Mouse (Mus musculus): ENCODE measurements around the gene Chrna4. TPM values are rescaled to one million over a fixed set of nuclear protein-coding genes. Genes with fewer than 3 reads are reported as not detected.

Gene Chrna4
- polyA plus RNA-seq, 1 experiment from 2014 or later: 50.8 TPM

DNA sequence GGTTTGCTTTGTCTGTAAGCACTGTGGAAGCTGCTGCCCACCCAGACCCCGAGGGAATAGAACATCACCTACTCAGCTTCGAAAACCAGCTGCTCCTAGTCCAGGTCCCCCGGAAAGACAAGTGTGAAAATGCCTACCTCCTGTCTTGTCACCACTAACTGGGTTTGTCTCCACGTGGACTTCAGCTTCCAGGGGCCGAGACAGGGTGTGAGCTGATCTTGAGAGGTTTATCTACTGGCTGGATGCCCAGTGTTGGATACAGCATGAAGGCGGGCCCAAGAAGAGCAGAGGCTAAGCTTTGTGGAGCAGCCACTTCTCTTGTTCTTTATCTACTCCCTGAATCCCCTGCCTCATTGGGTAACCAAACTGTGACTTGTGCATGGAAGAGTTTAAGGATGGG, 10.0 kb downstream of the Chrna4 start:
- no peak for DNase-seq
- peaks cover 7% of the 10 kb centered on the region for H3K4me1 ChIP-seq (ENCODE audit: control insufficient read depth, insufficient read depth, low read length)
- WGBS: 77% methylated on average over 6 of the region's 6 CpGs

GRCm38 (mm10) chr2:181032407-181032806, 10.9 kb downstream of the Chrna4 start:
- no peak for ATAC-seq (ENCODE audit: low FRiP score, low TSS enrichment)
- WGBS: 50% methylated on average over 5 of the region's 5 CpGs
- peak; percentile 64 for DNase-seq
- Histone ChIP-seq H3K27me3 (ENCODE audit: control insufficient read depth, insufficient read depth, low read length) (no peaks in the 10 kb centered on the region), H3K9me3 (ENCODE audit: control insufficient read depth, low read length) (no peaks in the 10 kb centered on the region), H3K4me2 (ENCODE audit: low read length) (no peak overlapping the region), H3K36me3 (ENCODE audit: control insufficient read depth, insufficient read depth, low read length) (peaks cover 61% of the 10 kb centered on the region), H3K4me1 (ENCODE audit: control insufficient read depth, insufficient read depth, low read length) (peaks cover 1% of the 10 kb centered on the region; the same call in 1 of the 2 replicates), H3K9ac (replicated peaks; ENCODE audit: low read length) (no peak overlapping the region), H3K4me3 (replicated peaks; ENCODE audit: low read depth, low read length) (no peak overlapping the region), H3K27ac (replicated peaks; ENCODE audit: low read depth, low read length) (no peak overlapping the region)

More for the DNA sequence above, 10.0 kb downstream of the Chrna4 start:
- no peak overlapping the region for H3K27ac ChIP-seq (replicated peaks; ENCODE audit: low read depth, low read length)
- H3K4me3 ChIP-seq (replicated peaks; ENCODE audit: low read depth, low read length): no peak overlapping the region
- H3K9ac ChIP-seq (replicated peaks; ENCODE audit: low read length): no peak overlapping the region
- peaks cover 52% of the 10 kb centered on the region for H3K36me3 ChIP-seq (ENCODE audit: control insufficient read depth, insufficient read depth, low read length)
- no peaks in the 10 kb centered on the region for H3K27me3 ChIP-seq (ENCODE audit: control insufficient read depth, insufficient read depth, low read length)
- no peak for ATAC-seq (ENCODE audit: low FRiP score, low TSS enrichment)
- H3K9me3 ChIP-seq (ENCODE audit: control insufficient read depth, low read length): no peaks in the 10 kb centered on the region
- no peak overlapping the region for H3K4me2 ChIP-seq (ENCODE audit: low read length)

GRCm38 (mm10) chr2:181031406-181031934, 11.9 kb downstream of the Chrna4 start:
- 83% methylated on average over 11 of the region's 11 CpGs for WGBS
- no peaks in the 10 kb centered on the region for H3K27me3 ChIP-seq (ENCODE audit: control insufficient read depth, insufficient read depth, low read length)
- H3K4me2 ChIP-seq (ENCODE audit: low read length): no peak overlapping the region
- no peak overlapping the region for H3K9ac ChIP-seq (replicated peaks; ENCODE audit: low read length)
- H3K4me3 ChIP-seq (replicated peaks; ENCODE audit: low read depth, low read length): no peak overlapping the region
- H3K36me3 ChIP-seq (ENCODE audit: control insufficient read depth, insufficient read depth, low read length): peaks cover 62% of the 10 kb centered on the region
- 0 out of 2 replicates have a peak, but pooled peaks cover 5% of the 10 kb centered on the region for H3K4me1 ChIP-seq (ENCODE audit: control insufficient read depth, insufficient read depth, low read length)
- H3K27ac ChIP-seq (replicated peaks; ENCODE audit: low read depth, low read length): no peak overlapping the region
- H3K9me3 ChIP-seq (ENCODE audit: control insufficient read depth, low read length): no peaks in the 10 kb centered on the region
- DNase-seq (no peak), ATAC-seq (ENCODE audit: low FRiP score, low TSS enrichment) (no peak)

DNA sequence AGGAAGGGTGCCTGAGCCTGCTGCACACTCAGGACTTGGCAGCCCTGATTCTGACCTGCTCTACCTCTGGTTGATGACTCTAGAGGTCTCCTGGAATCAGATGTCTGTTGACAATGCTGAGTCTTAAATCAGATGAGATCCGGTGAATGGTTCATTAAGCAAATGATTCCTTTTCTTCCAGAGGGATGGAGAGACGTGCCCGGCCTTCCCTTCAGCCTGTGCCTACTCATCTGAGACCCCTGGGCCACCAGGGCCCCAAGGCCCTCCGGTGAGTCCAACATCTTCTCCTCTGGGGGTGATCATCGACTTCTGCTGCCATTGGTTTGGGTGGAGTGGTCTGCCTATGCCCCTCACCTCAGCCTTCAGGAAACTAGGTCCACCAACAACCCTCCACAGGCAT, 35.0 kb downstream of the Chrna4 start:
- H3K4me3 ChIP-seq (replicated peaks; ENCODE audit: low read depth, low read length): no peak overlapping the region
- H3K4me1 ChIP-seq (ENCODE audit: control insufficient read depth, insufficient read depth, low read length): no peaks in the 10 kb centered on the region
- H3K36me3 ChIP-seq (ENCODE audit: control insufficient read depth, insufficient read depth, low read length): no peaks in the 10 kb centered on the region
- ATAC-seq (ENCODE audit: low FRiP score, low TSS enrichment) (no peak), DNase-seq (no peak)
- H3K27ac ChIP-seq (replicated peaks; ENCODE audit: low read depth, low read length): no peak overlapping the region
- no peaks in the 10 kb centered on the region for H3K9me3 ChIP-seq (ENCODE audit: control insufficient read depth, low read length)
- no peaks in the 10 kb centered on the region for H3K27me3 ChIP-seq (ENCODE audit: control insufficient read depth, insufficient read depth, low read length)
- H3K4me2 ChIP-seq (ENCODE audit: low read length): no peak overlapping the region
- WGBS: 62% methylated on average over 5 of the region's 5 CpGs
- no peak overlapping the region for H3K9ac ChIP-seq (replicated peaks; ENCODE audit: low read length)

GRCm38 (mm10) chr2:181007054-181007453, 36.3 kb downstream of the Chrna4 start:
- DNase-seq (no peak), ATAC-seq (ENCODE audit: low FRiP score, low TSS enrichment) (no peak)
- Histone ChIP-seq H3K9ac (replicated peaks; ENCODE audit: low read length) (no peak overlapping the region), H3K36me3 (ENCODE audit: control insufficient read depth, insufficient read depth, low read length) (no peaks in the 10 kb centered on the region), H3K9me3 (ENCODE audit: control insufficient read depth, low read length) (no peaks in the 10 kb centered on the region), H3K4me3 (replicated peaks; ENCODE audit: low read depth, low read length) (no peak overlapping the region), H3K4me2 (ENCODE audit: low read length) (no peak overlapping the region), H3K27ac (replicated peaks; ENCODE audit: low read depth, low read length) (no peak overlapping the region), H3K4me1 (ENCODE audit: control insufficient read depth, insufficient read depth, low read length) (no peaks in the 10 kb centered on the region), H3K27me3 (ENCODE audit: control insufficient read depth, insufficient read depth, low read length) (no peaks in the 10 kb centered on the region)
- WGBS: 33% methylated on average over 4 of the region's 4 CpGs

- Histone ChIP-seq H3K27ac (replicated peaks; ENCODE audit: low read depth, low read length) (no peak overlapping the region), H3K4me2 (ENCODE audit: low read length) (no peak overlapping the region), H3K9me3 (ENCODE audit: control insufficient read depth, low read length) (no peaks in the 10 kb centered on the region), H3K9ac (replicated peaks; ENCODE audit: low read length) (no peak overlapping the region), H3K4me3 (replicated peaks; ENCODE audit: low read depth, low read length) (no peak overlapping the region), H3K27me3 (ENCODE audit: control insufficient read depth, insufficient read depth, low read length) (no peaks in the 10 kb centered on the region), H3K36me3 (ENCODE audit: control insufficient read depth, insufficient read depth, low read length) (no peaks in the 10 kb centered on the region), H3K4me1 (ENCODE audit: control insufficient read depth, insufficient read depth, low read length) (no peaks in the 10 kb centered on the region)
- WGBS: 62% methylated on average over 3 of the region's 3 CpGs
- ATAC-seq (ENCODE audit: low FRiP score, low TSS enrichment) (no peak), DNase-seq (no peak)
Measured at GRCm38 (mm10) chr2:180996905-180997304, 46.4 kb downstream of the Chrna4 start.

- 19% methylated on average over 5 of the region's 5 CpGs for WGBS
- Histone ChIP-seq H3K27ac (replicated peaks; ENCODE audit: low read depth, low read length) (no peak overlapping the region), H3K4me1 (ENCODE audit: control insufficient read depth, insufficient read depth, low read length) (no peaks in the 10 kb centered on the region), H3K36me3 (ENCODE audit: control insufficient read depth, insufficient read depth, low read length) (no peaks in the 10 kb centered on the region), H3K9me3 (ENCODE audit: control insufficient read depth, low read length) (no peaks in the 10 kb centered on the region), H3K9ac (replicated peaks; ENCODE audit: low read length) (no peak overlapping the region), H3K4me3 (replicated peaks; ENCODE audit: low read depth, low read length) (no peak overlapping the region), H3K4me2 (ENCODE audit: low read length) (no peak overlapping the region), H3K27me3 (ENCODE audit: control insufficient read depth, insufficient read depth, low read length) (no peaks in the 10 kb centered on the region)
- peak; percentile 53 for ATAC-seq (ENCODE audit: low FRiP score, low TSS enrichment)
- peak; percentile 84 for DNase-seq
Measured at GRCm38 (mm10) chr2:180996436-180996835, 46.9 kb downstream of the Chrna4 start.

- Histone ChIP-seq H3K4me1 (ENCODE audit: control insufficient read depth, insufficient read depth, low read length) (no peaks in the 10 kb centered on the region), H3K27me3 (ENCODE audit: control insufficient read depth, insufficient read depth, low read length) (no peaks in the 10 kb centered on the region), H3K9me3 (ENCODE audit: control insufficient read depth, low read length) (no peaks in the 10 kb centered on the region), H3K4me3 (replicated peaks; ENCODE audit: low read depth, low read length) (no peak overlapping the region), H3K9ac (replicated peaks; ENCODE audit: low read length) (no peak overlapping the region), H3K36me3 (ENCODE audit: control insufficient read depth, insufficient read depth, low read length) (no peaks in the 10 kb centered on the region), H3K27ac (replicated peaks; ENCODE audit: low read depth, low read length) (no peak overlapping the region), H3K4me2 (ENCODE audit: low read length) (no peak overlapping the region)
- WGBS: 77% methylated on average over 4 of the region's 4 CpGs
- DNase-seq: no peak
- ATAC-seq (ENCODE audit: low FRiP score, low TSS enrichment): no peak
Measured at GRCm38 (mm10) chr2:180995457-180995856, 47.9 kb downstream of the Chrna4 start.

GRCm38 (mm10) chr2:180994360-180994759, 49.0 kb downstream of the Chrna4 start:
- Histone ChIP-seq H3K9ac (replicated peaks; ENCODE audit: low read length) (no peak overlapping the region), H3K36me3 (ENCODE audit: control insufficient read depth, insufficient read depth, low read length) (no peaks in the 10 kb centered on the region), H3K4me2 (ENCODE audit: low read length) (no peak overlapping the region), H3K27ac (replicated peaks; ENCODE audit: low read depth, low read length) (no peak overlapping the region), H3K27me3 (ENCODE audit: control insufficient read depth, insufficient read depth, low read length) (no peaks in the 10 kb centered on the region), H3K4me1 (ENCODE audit: control insufficient read depth, insufficient read depth, low read length) (no peaks in the 10 kb centered on the region), H3K4me3 (replicated peaks; ENCODE audit: low read depth, low read length) (no peak overlapping the region), H3K9me3 (ENCODE audit: control insufficient read depth, low read length) (no peaks in the 10 kb centered on the region)
- 76% methylated on average over 2 of the region's 2 CpGs for WGBS
- ATAC-seq (ENCODE audit: low FRiP score, low TSS enrichment): no peak
- no peak for DNase-seq
